Mouse (Mus musculus) left cerebral cortex, postnatal 25 days (tissue): ENCODE measurements around the gene Gm7534. TPM values are rescaled to one million over a fixed set of nuclear protein-coding genes. Genes with fewer than 3 reads are reported as not detected.

Source experiments
- DNase-seq, 2 experiments: peaks; one replicate each; pipeline ENCODE4 v3.0.0; 2022; ENCODE audit warnings: low spot score in 2 of 2, mixed read lengths in 1 of 2
- intact Hi-C: fragments of 180-260 bp; cut with DNase I; formaldehyde crosslinking; loops from one replicate; pipeline ENCODE4 v1.15.1; 2025
- total RNA-seq, 2 experiments: library from RNA; stranded (reverse); gene quantifications; 2 replicates each; pipeline ENCODE4 v1.2.3; 2021

Gene Gm7534
- total RNA-seq, result not detected

- no peak for DNase-seq
- intact Hi-C loops, result no loop called here
Measured at GRCm38 (mm10) chr4:134202904-134203303, at the start of gene Gm7534. Gene Gm7534 (minus strand): TSS chr4:134203004.

- intact Hi-C loops, result loop anchor here (5.0 to 10.0 kb wide), 2 partner anchors 105 to 232 kb away; no protein-coding TSS in a partner anchor
- no peak for DNase-seq
Measured at GRCm38 (mm10) chr4:134252131-134252910, 49.5 kb upstream of the Gm7534 start.

DNA sequence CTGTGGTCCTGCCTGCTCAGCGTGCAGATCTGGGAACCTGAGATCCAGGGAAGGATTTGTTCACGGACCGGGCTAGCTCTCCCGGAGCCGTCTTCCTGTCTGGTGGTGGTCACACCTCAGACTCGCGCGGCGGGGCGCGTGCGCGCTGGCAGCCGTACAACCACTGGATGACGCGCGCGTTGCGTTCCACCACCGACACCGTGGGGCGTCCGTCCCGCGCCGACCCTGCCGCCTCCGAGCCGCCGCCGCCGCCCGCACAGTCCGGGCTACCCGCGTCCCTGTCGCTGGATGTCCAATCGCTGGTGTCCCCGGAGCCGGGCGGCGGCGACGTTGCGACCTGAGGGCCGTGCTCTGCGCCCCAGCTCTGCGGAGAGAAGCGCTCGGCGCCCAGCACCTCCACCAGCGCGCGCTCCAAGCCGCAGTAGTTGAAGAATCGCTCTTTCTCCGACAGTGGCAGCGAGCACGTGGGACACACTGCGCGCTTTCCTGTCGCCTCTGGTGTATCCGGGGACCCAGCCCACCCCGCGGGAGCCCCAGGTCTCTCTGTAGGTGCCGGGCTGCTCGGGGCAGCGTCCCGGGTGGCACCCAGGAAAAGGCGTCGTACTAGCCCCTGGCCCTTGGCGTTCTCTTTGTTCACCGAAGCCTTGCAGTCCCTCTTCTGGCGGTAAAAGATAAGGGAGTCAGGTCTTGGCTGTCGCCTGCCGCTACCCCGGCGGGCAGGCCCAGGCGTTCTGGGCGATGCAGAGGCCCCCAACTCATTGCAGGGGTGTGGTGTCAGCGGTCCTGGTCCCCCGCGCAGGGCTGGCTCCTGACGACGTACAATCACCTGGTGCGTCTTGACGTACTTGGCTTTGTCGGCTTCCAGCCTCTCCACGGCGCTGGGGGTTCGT lies 48.7 kb upstream of the Gm7534 start:
- peak; percentile 52 to 64 for DNase-seq
- intact Hi-C loops, result loop anchor here (2.0 to 10.0 kb wide), 3 partner anchors 41 to 233 kb away; no protein-coding TSS in a partner anchor

GRCm38 (mm10) chr4:134250930-134251240 lies 48.1 kb upstream of the Gm7534 start:
- intact Hi-C loops, result loop anchor here (2.0 to 10.0 kb wide), 3 partner anchors 42 to 234 kb away; no protein-coding TSS in a partner anchor
- peak in 1 of 2 experiments; percentile 37 for DNase-seq

- intact Hi-C loops, result loop anchor here (2.0 to 10.0 kb wide), 3 partner anchors 42 to 234 kb away; no protein-coding TSS in a partner anchor
- no peak for DNase-seq
Measured at GRCm38 (mm10) chr4:134250116-134250929, 47.5 kb upstream of the Gm7534 start.

- intact Hi-C loops, result loop anchor here (2.0 to 10.0 kb wide), 3 partner anchors 43 to 235 kb away; no protein-coding TSS in a partner anchor
Measured at GRCm38 (mm10) chr4:134249651-134250050, 46.8 kb upstream of the Gm7534 start.

DNA sequence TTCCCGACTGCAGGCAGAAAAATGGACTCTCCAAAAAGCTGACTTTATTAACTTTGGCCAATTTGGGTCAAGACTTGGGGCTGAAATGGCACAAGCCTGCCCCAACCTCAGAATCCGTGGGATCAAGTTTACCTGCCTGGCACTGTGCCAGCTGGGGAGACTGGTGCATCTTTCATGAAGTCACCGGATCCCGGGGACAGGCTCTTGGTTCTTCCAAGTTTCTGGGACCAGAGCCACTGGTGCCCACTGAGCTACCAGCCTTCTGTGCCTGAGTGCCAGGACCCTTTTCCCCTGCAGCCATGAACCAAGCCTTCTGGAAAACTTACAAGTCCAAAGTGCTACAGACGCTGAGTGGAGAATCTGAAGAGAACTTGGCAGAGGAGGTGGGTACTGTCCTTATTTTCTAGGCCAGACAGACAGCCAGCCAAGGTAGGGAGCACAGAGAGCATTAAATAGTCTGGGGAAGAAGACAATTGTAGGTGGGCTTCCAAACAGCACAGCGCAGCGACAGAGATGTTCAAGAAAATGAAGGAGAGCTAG lies 44.0 kb upstream of the Gm7534 start, which contains the start of gene Gm30191:
Gene Gm30191 (plus strand): TSS at position 217 of the 540 bp plus-strand sequence.
- intact Hi-C loops, result no loop called here
- DNase-seq, result no peak

More at GRCm38 (mm10) chr4:134249651-134250050, 46.8 kb upstream of the Gm7534 start:
- DNase-seq, result peak; percentile 56 to 66

- no peak for DNase-seq
- intact Hi-C loops, result no loop called here
Measured at GRCm38 (mm10) chr4:134246256-134246655, 43.5 kb upstream of the Gm7534 start.

- intact Hi-C loops, result loop anchor here (2.0 kb wide), 1 partner anchor 58 kb away; the partner anchor contains the start of gene Cep85
Measured at GRCm38 (mm10) chr4:134245148-134245843, 42.5 kb upstream of the Gm7534 start, which contains the start of gene Zfp593. Gene Zfp593 (minus strand): TSS chr4:134245592.

DNA sequence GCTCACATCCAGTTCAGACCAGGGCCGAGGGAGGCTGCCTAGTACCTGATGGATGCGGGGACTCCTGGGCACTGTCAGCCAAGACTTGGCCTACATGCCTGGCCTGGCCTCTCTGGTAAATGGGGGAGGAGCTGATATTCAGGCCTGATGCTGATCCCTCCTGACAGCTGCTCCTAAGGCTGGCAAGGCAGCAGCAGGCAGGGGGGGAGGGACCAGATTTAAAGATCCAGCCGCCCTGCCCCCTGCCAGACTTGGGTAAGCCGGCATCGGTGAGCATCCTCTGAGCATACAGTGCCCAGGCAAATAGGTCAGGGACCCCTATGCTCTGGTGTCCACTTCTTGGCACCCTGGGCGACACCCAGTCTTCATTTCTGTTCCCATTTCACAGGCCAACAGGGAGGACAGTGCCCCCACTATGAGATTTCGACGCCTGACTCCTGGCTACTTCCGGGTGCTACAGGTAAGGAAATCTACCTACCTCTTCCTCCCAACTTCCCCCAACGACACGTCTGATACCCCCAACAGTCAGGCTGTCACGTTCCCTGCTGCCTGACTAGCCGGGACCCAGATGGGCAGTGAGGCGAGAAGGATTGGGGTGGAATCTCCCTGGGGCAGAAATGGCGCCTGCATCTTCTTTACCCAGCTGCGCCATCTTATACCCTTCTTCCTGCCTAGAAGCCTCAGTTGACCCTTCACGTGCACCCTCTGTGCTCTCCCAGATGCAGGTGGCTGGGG lies 40.9 kb upstream of the Gm7534 start, which contains the start of gene E130218I03Rik:
Gene E130218I03Rik (plus strand): TSS at position 147 of the 735 bp plus-strand sequence.
- no peak for DNase-seq
- intact Hi-C loops, result loop anchor here (2.0 kb wide), 1 partner anchor 57 kb away; the partner anchor contains the start of gene Cep85

More at GRCm38 (mm10) chr4:134245148-134245843, 42.5 kb upstream of the Gm7534 start, which contains the start of gene Zfp593:
- DNase-seq, result peak; percentile 95 to 97

GRCm38 (mm10) chr4:134238686-134239085 lies 35.9 kb upstream of the Gm7534 start:
- intact Hi-C loops, result loop anchor here (10.0 kb wide), 1 partner anchor 454 kb away; no protein-coding TSS in a partner anchor

GRCm38 (mm10) chr4:134238279-134238651 lies 35.5 kb upstream of the Gm7534 start, which contains the start of gene Cnksr1:
Gene Cnksr1 (minus strand): TSS chr4:134238399.
- no peak for DNase-seq
- intact Hi-C loops, result loop anchor here (10.0 kb wide), 1 partner anchor 453 kb away; no protein-coding TSS in a partner anchor

More at GRCm38 (mm10) chr4:134238686-134239085, 35.9 kb upstream of the Gm7534 start:
- no peak for DNase-seq

DNA sequence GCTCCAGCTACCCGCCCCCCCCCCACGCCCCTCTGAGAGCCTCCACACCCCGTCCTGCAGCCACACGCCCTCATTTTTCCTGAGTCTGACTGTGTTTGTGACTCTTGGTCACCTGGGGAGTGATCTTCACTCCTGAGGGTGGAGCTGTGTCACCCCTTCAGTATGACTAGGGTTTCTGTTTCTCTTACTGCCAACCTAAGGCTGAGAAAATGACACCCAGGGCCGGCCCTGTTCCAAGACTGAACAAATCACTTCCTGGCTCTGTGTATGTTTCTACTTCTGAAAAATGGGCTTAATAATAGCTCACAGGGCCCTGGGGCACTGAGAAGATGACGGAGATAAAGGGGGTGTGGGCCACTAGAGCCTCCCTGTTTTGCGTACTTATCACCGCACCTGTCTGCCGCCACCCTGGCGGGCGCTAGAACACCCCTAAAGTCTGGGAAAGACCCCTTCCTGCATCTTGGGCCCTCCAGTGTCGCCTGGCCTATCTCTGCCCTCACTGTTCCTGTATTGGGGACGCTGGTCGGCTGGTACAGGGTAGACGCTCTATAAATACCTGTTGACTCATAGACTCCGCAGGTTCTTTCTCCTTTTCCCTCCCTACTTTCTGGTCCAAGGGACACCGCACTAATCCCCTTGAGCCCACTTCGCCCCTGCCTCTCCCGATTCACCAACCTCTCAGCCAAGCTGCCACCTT lies 34.9 kb upstream of the Gm7534 start:
- intact Hi-C loops, result loop anchor here (10.0 kb wide), 1 partner anchor 453 kb away; no protein-coding TSS in a partner anchor
- DNase-seq, result no peak

DNA sequence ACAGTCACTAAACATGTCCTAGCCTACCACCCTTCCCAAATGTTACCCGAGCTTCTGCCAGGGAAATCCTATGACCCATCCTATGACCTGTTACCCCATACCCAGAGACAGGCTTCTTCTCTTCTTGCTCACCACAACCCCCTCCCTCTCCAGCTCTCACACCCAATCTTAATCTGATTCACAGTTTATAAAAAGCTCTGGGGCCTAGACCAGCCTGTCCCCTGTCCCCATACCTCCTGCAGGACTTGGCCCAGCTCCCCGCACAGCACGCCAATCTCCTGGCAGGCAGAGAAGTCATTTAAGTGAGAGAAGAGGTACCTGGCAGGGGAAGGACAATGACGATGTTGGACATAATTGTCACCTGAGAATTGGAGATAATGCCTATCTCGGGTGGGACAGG lies 32.1 kb upstream of the Gm7534 start:
- no peak for DNase-seq
- intact Hi-C loops, result loop anchor here (5.0 to 10.0 kb wide), 3 partner anchors 38 to 450 kb away; no protein-coding TSS in a partner anchor

DNA sequence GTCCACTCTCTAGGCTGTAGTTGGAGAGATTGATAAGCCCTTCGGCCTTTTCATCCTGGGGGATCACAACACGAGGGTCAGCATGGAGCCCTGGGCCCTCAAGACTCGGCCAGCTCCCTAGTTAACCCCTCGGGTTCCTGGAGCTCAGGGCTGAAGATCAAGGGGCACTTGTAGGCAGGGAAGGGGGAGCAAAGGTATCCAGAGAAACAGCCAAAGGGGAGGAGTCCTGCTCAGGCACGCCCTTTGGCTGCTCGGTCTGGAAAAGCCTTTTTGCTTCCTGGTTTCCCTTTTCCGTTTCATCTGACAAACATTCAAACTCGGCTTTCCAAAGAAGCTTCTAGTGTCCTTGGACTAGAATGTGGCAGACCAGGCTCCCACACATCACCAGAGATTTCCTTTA lies 27.6 kb upstream of the Gm7534 start:
- intact Hi-C loops, result loop anchor here (5.0 to 10.0 kb wide), 3 partner anchors 33 to 446 kb away; no protein-coding TSS in a partner anchor
- no peak for DNase-seq

DNA sequence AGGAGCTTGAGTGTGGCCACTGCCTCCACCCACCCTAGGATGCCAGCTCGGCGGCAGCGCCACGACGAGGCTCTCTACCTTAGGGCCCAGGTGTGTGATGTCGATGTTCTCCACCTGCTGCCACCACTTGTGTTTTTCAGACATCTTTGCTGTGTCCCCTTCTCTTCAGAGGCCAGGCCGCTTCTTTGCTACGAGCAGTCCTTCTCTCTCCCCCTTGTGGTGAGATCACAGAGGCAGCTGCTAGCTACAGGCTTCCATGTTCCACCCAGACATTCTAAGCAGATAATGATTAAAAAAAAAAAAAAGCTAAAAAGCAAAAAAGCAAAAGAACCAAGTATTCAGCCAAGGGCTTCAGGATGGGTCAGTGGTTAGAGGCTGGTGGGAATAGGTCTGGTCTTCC lies 24.4 kb upstream of the Gm7534 start, which contains the start of gene Catsper4:
Gene Catsper4 (minus strand): TSS at position 190 of the 400 bp plus-strand sequence.
- no peak for DNase-seq
- intact Hi-C loops, result no loop called here
